Mouse (Mus musculus): Measurements from ENCODE around the gene Cdh16. TPM values are rescaled to one million over a fixed set of nuclear protein-coding genes. Genes with fewer than 3 reads are reported as not detected.

The Cdh16 gene
- polyA plus RNA-seq, 1 experiment from 2014 or later: not detected

Other genes starting within 250 kb of the Cdh16 start
- gene Cmtm4, start 228.6 kb downstream of the Cdh16 start, polyA plus RNA-seq (2014; fragmentation: Nextera tagmentation; extraction: Ambion mirVana): 2.9 and 3.9 TPM in 2 replicates
- 84.9 and 113 TPM in 2 replicates for gene Dync1li2, start 181.3 kb downstream of the Cdh16 start, polyA plus RNA-seq (2014; fragmentation: Nextera tagmentation; extraction: Ambion mirVana)
- gene Terb1, start 114.5 kb downstream of the Cdh16 start, polyA plus RNA-seq (2014; fragmentation: Nextera tagmentation; extraction: Ambion mirVana): 0.70 and 0.81 TPM in 2 replicates
- 102 and 117 TPM in 2 replicates for gene Nae1, start 89.8 kb downstream of the Cdh16 start, polyA plus RNA-seq (2014; fragmentation: Nextera tagmentation; extraction: Ambion mirVana)
- gene Car7, start 89.7 kb downstream of the Cdh16 start, polyA plus RNA-seq (2014; fragmentation: Nextera tagmentation; extraction: Ambion mirVana): 1.6 and 2.2 TPM in 2 replicates
- 20.0 and 21.0 TPM in 2 replicates for gene Pdp2, start 32.9 kb downstream of the Cdh16 start, polyA plus RNA-seq (2014; fragmentation: Nextera tagmentation; extraction: Ambion mirVana)
- 1.6 and 3.6 TPM in 2 replicates for gene Rrad, start 6.9 kb upstream of the Cdh16 start, polyA plus RNA-seq (2014; fragmentation: Nextera tagmentation; extraction: Ambion mirVana)
- gene Ciao2b, start 17.6 kb upstream of the Cdh16 start, polyA plus RNA-seq (2014; fragmentation: Nextera tagmentation; extraction: Ambion mirVana): 108 and 120 TPM in 2 replicates
- not detected in 2 replicates for gene Ces2a, start 109.6 kb upstream of the Cdh16 start, polyA plus RNA-seq (2014; fragmentation: Nextera tagmentation; extraction: Ambion mirVana)
- gene Ces2b, start 207.2 kb upstream of the Cdh16 start, polyA plus RNA-seq (2014; fragmentation: Nextera tagmentation; extraction: Ambion mirVana): 0.07 and 0.18 TPM in 2 replicates
- gene Ces2c, start 222.7 kb upstream of the Cdh16 start, polyA plus RNA-seq (2014; fragmentation: Nextera tagmentation; extraction: Ambion mirVana): not detected in 2 replicates